Mouse (Mus musculus) stomach, embryonic 15.5 days (tissue): ENCODE data around the gene Wnt7a. TPM values are rescaled to one million over a fixed set of nuclear protein-coding genes. Genes with fewer than 3 reads are reported as not detected.
A peak's percentile ranks its signal among the peaks of the same experiment; 100 is the strongest.

Experiments
- ATAC-seq: fragments of 200-750 bp; cut with Nextera tagmentation; 2 replicates; pipeline ENCODE4 v1.8.0; 2017; ENCODE audit warnings: low read depth, moderate number of reproducible peaks, moderate TSS enrichment; ENCODE audit not compliant: insufficient read depth, low FRiP score
- H3K27ac ChIP-seq: fragments of 300-500 bp; sonication (generic); 2 replicates; pipeline ENCODE4 v1.5.1; 2015; ENCODE audit warnings: mild to moderate bottlenecking, inconsistent platforms
- H3K27me3 ChIP-seq: fragments of 300-500 bp; sonication (generic); replicated peaks from 2 replicates; pipeline ENCODE4 v1.6.1; 2015; ENCODE audit warnings: inconsistent platforms
- H3K36me3 ChIP-seq: fragments of 300-500 bp; sonication (generic); 2 replicates; pipeline ENCODE4 v1.6.1; 2015; ENCODE audit warnings: inconsistent platforms
- H3K4me1 ChIP-seq: fragments of 300-500 bp; sonication (generic); 2 replicates; pipeline ENCODE4 v1.6.1; 2015; ENCODE audit warnings: inconsistent platforms
- H3K4me2 ChIP-seq: fragments of 300-500 bp; sonication (generic); 2 replicates; pipeline ENCODE4 v1.6.1; 2015; ENCODE audit warnings: mild to moderate bottlenecking, inconsistent platforms
- H3K4me3 ChIP-seq: fragments of 300-500 bp; sonication (generic); replicated peaks from 2 replicates; pipeline ENCODE4 v1.5.1; 2015; ENCODE audit warnings: inconsistent platforms
- H3K9ac ChIP-seq: fragments of 300-500 bp; sonication (generic); 2 replicates; pipeline ENCODE4 v1.6.1; 2015; ENCODE audit warnings: inconsistent platforms
- H3K9me3 ChIP-seq: fragments of 300-500 bp; sonication (generic); 2 replicates; pipeline ENCODE4 v1.6.1; 2016; ENCODE audit warnings: inconsistent platforms
- WGBS: fragments of 180-500 bp; shearing (Covaris S2); methylation state at CpG from one replicate; pipeline ENCODE4 v1.1.7; 2015; 5-methylcytosine and 5-hydroxymethylcytosine counted together
- polyA plus RNA-seq: library from polyadenylated mRNA; unstranded; fragments of >200 nt; fragmentation: Nextera tagmentation; extraction: Ambion mirVana; gene quantifications from 2 replicates; pipeline ENCODE4 v1.2.1, GENCODE M21; 2015

Wnt7a gene
- polyA plus RNA-seq, result 0.04 TPM in 1 of 2 replicates, not detected in the other

DNA sequence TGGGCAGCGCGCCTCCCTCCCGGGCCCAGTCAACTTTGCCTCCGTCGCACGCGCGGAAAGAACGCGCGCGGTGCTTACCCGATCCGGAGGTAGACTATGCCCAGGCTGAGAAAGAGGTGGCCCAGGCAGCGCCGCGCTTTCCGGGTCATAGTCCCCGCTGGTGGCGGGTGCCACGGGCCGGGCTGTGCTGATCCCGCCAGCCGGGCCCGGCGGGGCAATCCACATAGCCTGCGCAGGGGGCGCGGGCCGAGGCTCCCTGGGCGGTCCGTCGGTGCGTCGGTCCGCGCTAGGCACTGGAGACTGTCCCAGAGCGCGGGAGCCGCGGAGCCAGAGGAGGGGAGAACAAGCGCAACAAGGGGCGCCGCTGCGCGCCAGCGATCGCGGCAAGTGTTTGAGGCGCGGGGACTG is at the start of gene Wnt7a:
Wnt7a (minus strand) TSS at position 403 of the 408 bp plus-strand sequence.
- H3K4me2 ChIP-seq, result peak within 1 kb of the TSS; percentile 93
- WGBS, result under 1% methylated on average over 48 of the region's 51 CpGs
- H3K4me3 ChIP-seq, result peak within 1 kb of the TSS; percentile 42
- no peaks in the 10 kb centered on the region for H3K36me3 ChIP-seq
- H3K4me1 ChIP-seq, result peaks cover 22% of the 10 kb centered on the region
- H3K27ac ChIP-seq, result no peak within 1 kb of the TSS
- no peak for ATAC-seq
- no peak within 1 kb of the TSS for H3K9ac ChIP-seq
- peaks cover 83% of the 10 kb centered on the region for H3K27me3 ChIP-seq
- no peaks in the 10 kb centered on the region for H3K9me3 ChIP-seq

DNA sequence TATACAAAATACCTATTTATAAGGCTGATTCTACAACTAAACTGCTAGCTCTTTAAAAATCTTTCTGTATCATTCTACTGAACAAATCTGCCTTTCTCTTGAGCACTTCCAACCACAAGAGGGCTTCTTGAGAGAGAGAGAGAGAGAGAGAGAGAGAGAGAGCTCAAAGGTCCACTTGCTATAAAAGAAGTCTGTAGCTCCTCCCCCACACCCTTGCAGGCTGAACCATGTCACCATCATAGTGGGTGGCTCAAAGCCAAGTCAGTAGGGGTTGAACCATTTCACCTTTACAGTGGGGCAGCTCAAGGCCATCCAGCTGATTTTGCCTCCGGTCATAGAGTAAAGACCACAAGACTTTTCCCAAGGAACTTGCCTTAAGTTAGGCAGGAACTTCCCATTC is 48.3 kb upstream of the Wnt7a start:
- no peak; the same call in 1 of the 2 replicates for ATAC-seq

DNA sequence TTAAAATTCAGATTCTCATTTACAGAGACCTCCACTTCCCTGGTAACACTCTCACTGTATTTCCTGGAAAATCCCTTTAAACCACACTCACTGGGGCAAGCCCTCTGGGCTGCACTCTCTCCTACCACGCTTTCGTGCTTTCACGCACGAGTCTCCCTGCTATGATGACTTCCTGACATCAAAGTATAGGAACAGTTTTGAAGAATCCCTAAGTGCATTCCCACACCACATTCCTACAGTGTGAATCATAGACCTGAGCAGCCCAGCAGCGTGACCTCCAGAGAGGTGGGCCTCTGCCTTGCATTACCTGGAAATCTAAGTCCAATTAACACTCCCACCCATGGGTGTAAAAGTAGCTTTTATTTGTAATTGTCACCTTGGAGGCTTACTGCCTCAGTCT is 43.4 kb upstream of the Wnt7a start:
- no peaks in the 10 kb centered on the region for H3K4me1 ChIP-seq
- WGBS, result 35% methylated on average over 5 of the region's 5 CpGs
- no peak overlapping the region for H3K9ac ChIP-seq
- H3K36me3 ChIP-seq, result no peaks in the 10 kb centered on the region
- H3K4me3 ChIP-seq, result no peak overlapping the region
- no peaks in the 10 kb centered on the region for H3K9me3 ChIP-seq
- no peaks in the 10 kb centered on the region for H3K27me3 ChIP-seq
- no peak for ATAC-seq
- H3K27ac ChIP-seq, result no peak overlapping the region
- H3K4me2 ChIP-seq, result no peak overlapping the region

More for the DNA sequence above, 48.3 kb upstream of the Wnt7a start:
- H3K9ac ChIP-seq, result no peak overlapping the region
- H3K4me1 ChIP-seq, result no peaks in the 10 kb centered on the region
- no peak overlapping the region for H3K4me3 ChIP-seq
- H3K4me2 ChIP-seq, result no peak overlapping the region
- H3K27ac ChIP-seq, result no peak overlapping the region
- H3K27me3 ChIP-seq, result no peaks in the 10 kb centered on the region
- no peaks in the 10 kb centered on the region for H3K9me3 ChIP-seq
- 74% methylated on average over 1 of the region's 1 CpGs for WGBS
- peaks cover 7% of the 10 kb centered on the region; the same call in 1 of the 2 replicates for H3K36me3 ChIP-seq

DNA sequence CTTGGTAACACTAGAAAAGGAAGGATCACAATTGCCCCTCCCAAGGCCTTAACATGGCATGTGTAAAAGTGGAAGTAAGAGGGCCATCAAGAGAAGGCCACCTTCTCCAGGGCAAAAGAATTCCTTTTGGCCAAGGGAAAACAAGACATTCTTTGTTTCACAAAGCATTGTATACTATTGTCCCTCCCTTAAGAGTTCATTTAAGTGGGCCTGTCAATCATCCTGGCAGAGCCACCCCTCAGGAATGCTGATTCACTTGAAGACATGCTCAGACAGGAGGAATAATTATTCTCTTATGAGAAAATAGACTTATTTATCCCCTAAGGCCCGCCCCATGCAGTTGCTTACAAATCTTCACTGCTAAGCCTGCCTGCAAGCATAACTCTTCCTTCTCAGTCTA is 40.9 kb upstream of the Wnt7a start:
- Histone ChIP-seq H3K4me2 (no peak overlapping the region), H3K9ac (no peak overlapping the region), H3K4me3 (no peak overlapping the region), H3K27me3 (0 out of 2 replicates have a peak, but pooled peaks cover 3% of the 10 kb centered on the region), H3K27ac (no peak overlapping the region), H3K9me3 (no peaks in the 10 kb centered on the region), H3K4me1 (no peaks in the 10 kb centered on the region), H3K36me3 (no peaks in the 10 kb centered on the region)
- 52% methylated on average over 1 of the region's 1 CpGs for WGBS
- ATAC-seq, result no peak

DNA sequence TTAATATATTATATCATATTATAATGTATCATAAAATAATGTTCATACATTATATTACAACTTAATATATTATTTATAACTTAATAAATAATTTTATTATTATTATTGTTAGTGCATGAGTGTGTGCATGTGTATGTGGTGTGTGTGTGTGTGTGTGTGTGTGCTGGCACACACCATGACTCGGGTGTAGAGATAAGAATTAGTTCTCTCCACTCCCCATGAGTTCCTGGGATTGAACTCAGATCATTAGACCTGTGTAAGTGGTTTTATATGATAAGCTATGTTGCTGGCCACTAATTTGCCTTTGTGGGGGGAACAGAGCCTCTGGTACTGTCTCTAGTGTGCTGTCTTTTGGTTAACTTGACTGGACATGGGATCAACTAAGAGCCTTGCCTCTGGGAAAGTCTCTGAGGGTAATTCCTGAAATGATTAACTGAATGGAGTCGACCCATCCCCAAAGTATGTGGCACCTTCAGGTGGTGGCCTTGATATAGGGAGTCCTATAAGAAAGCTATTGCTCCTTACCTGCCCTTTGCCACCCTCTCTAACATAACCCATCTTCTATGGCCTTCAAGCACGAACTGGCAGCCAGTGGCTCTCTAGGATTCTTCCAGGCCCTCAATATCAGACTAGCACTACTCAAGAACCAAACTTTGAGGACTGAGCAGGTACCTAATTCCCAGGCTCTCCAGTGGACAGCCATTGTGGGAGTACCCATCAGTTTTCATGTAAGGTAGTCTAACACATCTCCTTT is 38.5 kb upstream of the Wnt7a start:
- Histone ChIP-seq H3K27me3 (0 out of 2 replicates have a peak, but pooled peaks cover 3% of the 10 kb centered on the region), H3K4me1 (no peaks in the 10 kb centered on the region), H3K4me2 (no peak overlapping the region), H3K9me3 (no peaks in the 10 kb centered on the region), H3K36me3 (no peaks in the 10 kb centered on the region), H3K9ac (no peak overlapping the region), H3K4me3 (no peak overlapping the region), H3K27ac (no peak overlapping the region)
- 39% methylated on average over 3 of the region's 3 CpGs for WGBS
- no peak for ATAC-seq

DNA sequence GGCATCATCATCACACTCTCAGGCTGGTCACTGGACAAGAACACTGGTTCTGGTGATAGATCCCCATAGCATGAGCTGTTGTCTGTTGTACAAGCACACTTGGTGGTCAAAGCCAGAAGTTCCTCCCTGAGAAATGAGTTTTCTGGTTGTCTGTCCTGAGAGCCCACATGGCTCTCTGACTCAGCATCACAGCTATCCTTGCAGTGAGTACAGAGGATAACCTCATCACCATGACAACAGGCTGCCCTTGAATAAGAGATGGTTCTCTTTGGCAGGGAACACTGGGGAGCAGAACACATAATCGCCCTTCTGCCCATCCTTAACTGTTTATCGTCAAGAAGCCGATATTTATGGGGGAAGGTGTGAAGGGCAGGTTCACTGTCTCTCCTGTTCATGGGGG is 34.2 kb upstream of the Wnt7a start:
- Histone ChIP-seq H3K4me3 (no peak overlapping the region), H3K4me2 (no peak overlapping the region), H3K9me3 (no peaks in the 10 kb centered on the region), H3K9ac (no peak overlapping the region), H3K4me1 (peaks cover 4% of the 10 kb centered on the region; the same call in 1 of the 2 replicates), H3K27ac (no peak overlapping the region), H3K36me3 (no peaks in the 10 kb centered on the region), H3K27me3 (0 out of 2 replicates have a peak, but pooled peaks cover 3% of the 10 kb centered on the region)
- WGBS, result 77% methylated on average over 3 of the region's 3 CpGs
- no peak for ATAC-seq

DNA sequence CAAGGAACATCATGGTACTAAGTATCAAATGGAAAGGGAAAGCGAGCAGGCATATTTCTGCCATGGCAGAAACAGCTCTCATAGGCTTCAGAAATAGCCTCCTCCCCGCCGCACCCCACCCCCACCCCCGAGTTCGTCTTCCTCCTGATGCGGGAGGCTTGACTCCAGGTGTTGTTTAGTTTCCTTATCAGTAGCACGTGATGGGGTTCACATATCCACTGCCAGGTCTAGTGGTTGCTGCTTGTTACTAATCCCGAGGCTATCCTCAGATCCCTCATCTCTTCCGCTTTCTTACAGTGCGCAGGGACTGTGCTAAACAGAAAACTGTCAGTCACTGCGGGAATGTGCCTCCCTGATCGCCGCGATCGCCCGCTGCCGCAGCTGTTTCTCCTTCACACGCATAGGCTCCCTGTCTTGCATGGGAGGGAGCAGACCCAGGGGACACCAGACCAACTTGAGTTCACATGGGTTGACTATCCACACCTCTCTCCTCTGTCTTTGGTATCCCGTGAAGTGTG is 30.0 kb upstream of the Wnt7a start:
- ATAC-seq, result peak; percentile 38; the same call in 1 of the 2 replicates
- peaks cover 4% of the 10 kb centered on the region; the same call in 1 of the 2 replicates for H3K4me1 ChIP-seq

DNA sequence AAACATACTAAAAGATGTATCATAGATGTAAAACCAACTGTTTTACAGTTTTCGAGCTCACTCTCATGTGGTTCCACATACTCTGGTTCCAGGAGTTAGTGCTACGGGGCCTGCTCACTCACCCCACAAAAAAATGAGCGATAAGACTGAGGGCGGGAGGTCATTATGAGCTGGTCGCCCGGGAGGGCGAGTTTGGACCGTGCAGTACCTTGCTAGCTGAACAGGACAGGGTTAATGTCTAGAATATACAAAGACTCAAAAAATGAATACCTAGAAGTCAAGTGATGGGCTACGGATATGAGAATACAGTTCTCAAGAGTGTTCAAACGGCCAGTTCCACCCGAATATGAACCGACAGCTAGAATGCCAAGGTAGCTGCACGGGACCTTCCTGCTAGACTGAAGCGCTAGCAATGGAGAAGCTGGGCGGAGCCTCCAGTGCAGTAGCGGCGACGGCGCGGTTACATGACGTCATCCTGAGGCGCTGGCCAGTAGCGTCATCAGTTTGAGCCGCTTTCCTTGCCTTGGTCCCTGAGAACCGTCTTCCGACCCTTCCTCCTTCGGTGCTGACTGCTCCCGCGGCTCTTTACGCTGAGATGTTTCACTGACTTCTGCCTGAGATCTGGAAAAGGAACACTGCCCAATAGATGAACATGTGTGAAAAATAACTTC is 29.4 kb upstream of the Wnt7a start:
- H3K9ac ChIP-seq, result peak overlapping the region; percentile 42; the same call in 1 of the 2 replicates
- H3K36me3 ChIP-seq, result no peaks in the 10 kb centered on the region
- H3K4me2 ChIP-seq, result peak overlapping the region; percentile 90
- peaks cover 4% of the 10 kb centered on the region; the same call in 1 of the 2 replicates for H3K27me3 ChIP-seq
- peaks cover 4% of the 10 kb centered on the region; the same call in 1 of the 2 replicates for H3K4me1 ChIP-seq
- 1% methylated on average over 30 of the region's 30 CpGs for WGBS
- ATAC-seq, result peak; percentile 91
- peak overlapping the region; percentile 48; the same call in 1 of the 2 replicates for H3K27ac ChIP-seq
- no peaks in the 10 kb centered on the region for H3K9me3 ChIP-seq
- H3K4me3 ChIP-seq, result peak overlapping the region; percentile 58

More for the DNA sequence above, 30.0 kb upstream of the Wnt7a start:
- H3K27ac ChIP-seq, result peak overlapping the region; percentile 48; the same call in 1 of the 2 replicates
- H3K36me3 ChIP-seq, result no peaks in the 10 kb centered on the region
- WGBS, result 3% methylated on average over 19 of the region's 19 CpGs
- H3K9me3 ChIP-seq, result no peaks in the 10 kb centered on the region
- H3K27me3 ChIP-seq, result peaks cover 4% of the 10 kb centered on the region; the same call in 1 of the 2 replicates
- H3K9ac ChIP-seq, result peak overlapping the region; percentile 42; the same call in 1 of the 2 replicates
- peak overlapping the region; percentile 90 for H3K4me2 ChIP-seq
- peak overlapping the region; percentile 58 for H3K4me3 ChIP-seq

DNA sequence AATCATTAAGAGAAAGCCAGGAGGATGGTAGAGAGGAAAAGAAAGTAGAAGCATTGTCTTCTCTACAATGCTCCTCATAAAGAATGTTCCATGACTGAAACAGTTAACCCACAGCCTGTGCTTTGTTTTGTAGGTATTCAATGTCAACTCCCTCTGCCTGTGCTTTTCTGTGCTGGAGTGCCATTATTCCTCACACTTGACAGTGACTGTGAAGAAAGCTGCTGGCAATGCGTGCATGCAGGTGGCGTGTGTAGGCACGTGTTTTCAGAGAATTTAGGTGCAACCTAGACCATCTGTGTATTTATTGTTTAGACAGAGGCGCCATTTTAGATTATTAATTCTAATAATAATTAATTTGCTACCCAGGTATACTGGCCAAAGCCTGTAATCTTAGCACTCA is 13.0 kb upstream of the Wnt7a start:
- no peak overlapping the region for H3K27ac ChIP-seq
- 0 out of 2 replicates have a peak, but pooled peaks cover 3% of the 10 kb centered on the region for H3K27me3 ChIP-seq
- no peaks in the 10 kb centered on the region for H3K4me1 ChIP-seq
- 39% methylated on average over 4 of the region's 4 CpGs for WGBS
- H3K9ac ChIP-seq, result no peak overlapping the region
- H3K4me2 ChIP-seq, result no peak overlapping the region
- ATAC-seq, result no peak
- H3K36me3 ChIP-seq, result no peaks in the 10 kb centered on the region
- H3K9me3 ChIP-seq, result no peaks in the 10 kb centered on the region
- no peak overlapping the region for H3K4me3 ChIP-seq

DNA sequence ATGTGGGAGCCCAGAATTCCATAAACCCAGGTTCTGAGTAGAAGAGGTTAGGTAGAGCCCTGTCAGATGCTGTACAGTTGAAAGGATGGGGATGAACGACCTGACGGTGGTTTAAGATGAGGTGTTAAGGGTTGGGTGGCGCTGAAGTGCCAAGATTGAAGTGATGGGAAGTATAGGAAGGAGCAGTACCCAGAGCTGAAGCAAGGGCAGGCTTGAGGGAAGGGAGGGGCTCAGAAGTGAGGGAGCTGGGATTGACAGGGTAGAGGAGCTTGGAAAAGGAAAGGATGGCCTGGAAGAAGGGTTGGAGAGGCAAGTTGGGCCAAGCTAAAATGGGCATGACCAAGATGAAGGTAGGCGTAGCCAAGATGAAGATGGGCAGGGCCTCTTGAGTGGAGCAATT is 10.5 kb upstream of the Wnt7a start:
- peaks cover 9% of the 10 kb centered on the region; the same call in 1 of the 2 replicates for H3K27me3 ChIP-seq
- no peaks in the 10 kb centered on the region for H3K36me3 ChIP-seq
- WGBS, result 63% methylated on average over 4 of the region's 4 CpGs
- H3K4me2 ChIP-seq, result no peak overlapping the region
- no peaks in the 10 kb centered on the region for H3K9me3 ChIP-seq
- H3K9ac ChIP-seq, result no peak overlapping the region
- H3K4me1 ChIP-seq, result no peaks in the 10 kb centered on the region
- ATAC-seq, result no peak
- no peak overlapping the region for H3K27ac ChIP-seq
- no peak overlapping the region for H3K4me3 ChIP-seq

DNA sequence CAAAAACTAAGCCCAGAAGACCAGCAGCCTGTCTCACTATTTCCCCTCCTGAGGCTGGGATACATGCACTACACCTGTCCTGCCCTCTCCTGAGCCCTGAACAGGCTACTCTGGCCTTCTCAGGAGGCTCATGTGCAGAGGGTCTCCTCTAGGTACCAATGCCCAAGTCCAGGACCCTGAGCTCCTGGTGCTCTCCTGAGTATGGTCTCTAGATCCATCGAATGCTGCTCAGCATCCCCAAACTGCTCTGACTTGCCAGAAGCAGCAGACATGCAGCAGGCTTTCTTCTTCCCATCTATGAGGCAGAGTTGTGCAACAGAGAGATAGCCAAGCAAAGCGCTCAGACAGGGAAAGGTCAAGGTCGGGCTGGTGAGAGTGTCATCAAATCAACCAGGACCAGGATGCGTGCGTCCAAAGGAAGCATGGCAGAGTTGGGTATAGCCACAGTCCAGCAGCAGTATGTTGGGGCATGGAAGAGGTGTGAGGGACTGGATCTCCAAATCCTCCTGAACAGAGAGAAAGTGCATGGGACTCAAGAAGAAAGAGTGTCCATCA is 6.2 kb upstream of the Wnt7a start:
- Histone ChIP-seq H3K4me3 (no peak overlapping the region), H3K9me3 (no peaks in the 10 kb centered on the region), H3K36me3 (no peaks in the 10 kb centered on the region), H3K27ac (no peak overlapping the region), H3K9ac (no peak overlapping the region), H3K27me3 (peaks cover 40% of the 10 kb centered on the region), H3K4me1 (no peaks in the 10 kb centered on the region), H3K4me2 (no peak overlapping the region)
- 71% methylated on average over 5 of the region's 5 CpGs for WGBS
- ATAC-seq, result no peak
